Mouse (Mus musculus) heart, postnatal 0 days (tissue): ENCODE measurements around the gene Med19.
"Not testable (repeated sequence)": the region's sequence is repeated elsewhere in the genome, so short reads cannot be mapped to it uniquely, and the experiment has no call there.

ENCODE experiments used
- CTCF ChIP-seq: IDR thresholded peaks from 2 replicates; pipeline ENCODE4 v1.5.1; 2016; ENCODE audit warnings: antibody characterized with exemption, control low read depth, low read depth
- EP300 ChIP-seq: IDR thresholded peaks from 2 replicates; pipeline ENCODE4 v1.6.1; 2016; ENCODE audit warnings: antibody characterized with exemption, low read depth

DNA sequence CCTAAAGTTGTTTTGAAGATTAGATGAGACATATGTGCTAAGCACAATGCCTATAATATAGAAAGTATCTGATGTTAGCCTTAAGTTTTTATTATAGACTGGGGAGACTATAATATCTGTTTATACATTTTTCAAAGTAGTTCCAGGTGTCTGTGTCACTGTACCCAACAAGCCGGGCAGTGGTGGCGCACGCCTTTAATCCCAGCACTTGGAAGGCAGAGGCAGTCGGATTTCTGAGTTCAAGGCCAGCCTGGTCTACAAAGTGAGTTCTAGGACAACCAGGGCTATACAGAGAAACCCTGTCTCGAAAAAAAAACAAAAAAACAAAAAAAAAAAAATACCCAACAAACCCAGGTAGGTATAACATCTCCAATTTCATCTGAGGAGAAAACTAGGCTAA lies 50.0 kb downstream of the Med19 start:
- TF ChIP-seq EP300, CTCF: not testable (repeated sequence)
